Mouse (Mus musculus) telencephalon, adult 2 months (tissue): Measurements from ENCODE around the gene Trim47.
"Not testable (repeated sequence)": the region's sequence is repeated elsewhere in the genome, so short reads cannot be mapped to it uniquely, and the experiment has no call there.

Source experiments
- DNase-seq: peaks from one replicate; pipeline ENCODE4 v3.0.0-alpha.2; 2011; ENCODE audit warnings: low read depth, low spot score

Gene Trim47

GRCm38 (mm10) chr11:116107777-116108285, 19.2 kb downstream of the Trim47 start:
- DNase-seq = no peak

DNA sequence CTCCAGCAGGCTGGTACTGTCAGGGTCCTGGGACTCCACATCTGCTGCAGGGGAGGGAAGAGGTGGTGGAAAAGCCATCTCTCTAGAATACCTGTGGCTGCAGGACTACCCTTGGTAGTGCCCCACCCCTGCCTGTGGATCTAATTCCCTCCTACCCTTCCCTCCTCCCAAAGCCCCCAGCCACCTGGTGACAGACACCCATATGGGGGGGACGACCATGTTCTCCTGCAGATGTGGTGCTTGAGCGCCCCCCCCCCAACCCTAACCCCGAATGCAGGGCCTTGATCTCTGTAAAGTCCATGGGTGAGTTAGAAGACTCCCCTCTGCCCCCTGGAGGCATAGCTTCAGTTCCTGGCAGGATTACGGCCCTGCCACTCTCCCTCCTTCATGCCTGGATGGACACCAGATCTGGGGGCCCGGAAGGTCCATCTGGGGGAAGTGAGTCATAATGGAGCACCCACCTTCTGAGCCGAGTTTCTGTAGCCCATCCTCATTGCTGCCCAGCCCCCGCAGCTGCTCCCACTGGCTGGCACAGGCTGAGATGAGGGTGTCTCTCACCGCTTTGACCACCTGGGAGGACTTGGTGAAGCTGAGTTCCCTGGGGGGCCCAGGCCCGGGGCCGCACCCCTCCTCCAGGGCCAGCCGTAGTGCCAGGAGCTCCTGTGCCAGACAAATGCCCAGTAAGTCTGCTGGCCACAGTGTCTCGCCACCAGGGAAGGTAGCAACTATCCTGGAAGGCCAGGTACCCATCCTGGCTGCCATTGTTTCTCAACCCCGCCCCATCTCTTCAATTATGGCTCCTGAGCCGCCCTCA, 19.8 kb downstream of the Trim47 start:
- no peak for DNase-seq

DNA sequence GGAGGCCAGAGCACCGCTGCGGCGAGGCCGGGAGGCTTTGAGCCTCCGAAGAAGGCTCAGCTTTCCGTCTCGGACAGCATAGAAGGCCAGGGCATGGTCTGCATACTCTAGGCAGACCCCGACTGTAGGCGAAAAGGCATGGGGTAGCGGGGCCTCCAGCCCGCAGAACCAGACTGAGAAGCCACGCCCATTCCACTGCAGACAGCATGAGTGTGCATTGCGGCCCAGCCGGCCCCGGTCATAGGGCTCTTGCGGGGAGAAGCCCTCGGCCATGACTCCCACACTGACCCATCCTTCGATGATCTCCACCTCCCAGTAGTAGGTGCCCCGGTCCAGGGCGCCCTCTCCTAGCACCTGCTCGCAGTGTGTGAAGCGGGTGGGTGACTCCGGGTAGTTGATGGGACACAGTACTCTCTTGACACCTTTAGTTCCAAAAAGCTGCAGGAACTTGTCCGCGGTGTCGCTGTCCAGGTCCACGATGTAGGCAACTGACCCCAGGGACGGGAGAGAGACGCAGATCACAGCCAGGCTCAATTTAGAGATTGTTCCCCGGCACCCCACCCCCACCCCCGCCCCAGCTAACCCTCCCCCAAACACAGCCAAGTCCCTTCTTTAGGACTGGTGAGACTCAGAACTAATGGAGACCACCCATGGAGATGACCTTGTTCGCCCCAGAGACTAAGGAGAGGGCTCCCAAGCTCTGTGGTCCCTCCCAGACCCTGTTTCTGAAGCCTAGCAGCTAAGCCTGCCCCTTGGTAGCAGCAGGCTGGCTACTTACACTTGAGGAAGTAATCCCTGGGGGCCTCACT, 20.7 kb downstream of the Trim47 start:
- no peak for DNase-seq

- no peak for DNase-seq
Measured at GRCm38 (mm10) chr11:116105065-116105464, 21.9 kb downstream of the Trim47 start.

DNA sequence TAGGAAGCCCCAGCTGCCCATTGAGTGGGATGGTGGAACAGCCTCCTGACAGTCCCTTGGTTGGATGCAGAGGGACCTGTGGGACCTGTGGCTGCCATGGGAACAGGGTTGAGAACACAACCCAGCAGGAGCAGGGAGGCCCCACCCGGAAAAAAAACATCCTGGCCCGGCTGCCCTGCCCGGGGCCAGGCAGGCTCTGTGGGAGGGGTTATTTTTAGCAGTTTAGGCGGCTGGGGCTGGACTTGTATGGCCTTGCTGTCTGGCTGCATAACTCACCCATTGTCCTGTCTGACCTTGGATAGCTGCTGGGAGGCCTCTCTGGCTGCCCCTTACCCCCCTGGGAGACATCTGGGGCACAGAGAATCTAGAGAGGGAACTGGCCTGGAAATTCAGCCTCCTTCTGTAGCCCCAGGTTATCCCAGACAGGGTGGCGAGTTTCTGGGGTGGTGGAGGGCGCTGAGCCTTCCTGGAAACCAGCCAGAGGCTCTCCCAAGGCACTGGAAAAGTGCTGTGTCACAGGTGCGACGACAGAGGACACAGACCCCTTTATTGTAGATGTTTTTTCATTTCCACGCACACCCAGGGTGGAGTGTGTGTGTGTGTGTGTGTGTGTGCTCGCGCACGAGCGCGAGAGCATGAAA, 22.9 kb downstream of the Trim47 start:
- no peak for DNase-seq

- no peak for DNase-seq
Measured at GRCm38 (mm10) chr11:116103572-116103971, 23.4 kb downstream of the Trim47 start.

DNA sequence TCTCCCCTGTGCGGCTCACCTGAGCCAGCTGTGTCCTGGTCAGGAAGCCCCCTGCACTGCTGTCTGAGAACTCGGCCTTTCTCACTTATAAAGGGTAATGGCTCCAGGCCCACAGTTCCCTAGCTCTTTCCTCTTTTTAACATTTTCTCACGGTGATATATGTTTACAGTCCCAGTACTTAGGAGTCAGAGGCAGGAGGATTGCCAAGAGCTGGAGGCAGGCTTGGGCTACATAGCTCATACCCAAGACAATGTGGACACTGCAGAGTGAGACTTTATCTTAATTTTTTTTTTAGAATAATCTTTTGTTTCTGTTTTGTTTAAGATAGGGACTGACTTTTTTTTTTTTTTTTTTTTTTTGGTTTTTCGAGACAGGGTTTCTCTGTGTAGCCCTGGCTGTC, 24.5 kb downstream of the Trim47 start:
- no peak for DNase-seq

DNA sequence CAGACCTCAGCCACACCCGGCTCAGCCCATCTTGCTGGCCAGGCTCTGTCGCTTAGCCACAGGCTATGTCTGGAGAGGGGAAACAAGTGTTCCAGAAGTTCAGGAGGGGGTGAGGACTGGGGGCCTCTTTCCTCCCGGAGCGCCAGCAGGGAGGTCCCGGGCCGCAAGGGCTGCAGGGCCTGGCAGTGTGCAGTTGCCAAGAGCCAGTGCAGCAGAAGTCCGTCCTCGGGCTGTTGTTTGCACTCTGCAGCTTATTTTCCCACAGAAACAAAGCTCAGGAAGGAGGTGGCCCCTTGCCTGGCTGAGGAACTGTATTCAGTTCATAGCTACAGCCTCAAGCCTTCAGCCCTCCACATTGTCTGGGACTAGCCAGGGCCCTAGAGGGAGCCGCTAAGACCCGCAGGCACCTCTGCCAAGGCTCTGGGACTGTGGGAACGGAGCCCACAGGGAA, 25.1 kb downstream of the Trim47 start:
- DNase-seq = no peak

DNA sequence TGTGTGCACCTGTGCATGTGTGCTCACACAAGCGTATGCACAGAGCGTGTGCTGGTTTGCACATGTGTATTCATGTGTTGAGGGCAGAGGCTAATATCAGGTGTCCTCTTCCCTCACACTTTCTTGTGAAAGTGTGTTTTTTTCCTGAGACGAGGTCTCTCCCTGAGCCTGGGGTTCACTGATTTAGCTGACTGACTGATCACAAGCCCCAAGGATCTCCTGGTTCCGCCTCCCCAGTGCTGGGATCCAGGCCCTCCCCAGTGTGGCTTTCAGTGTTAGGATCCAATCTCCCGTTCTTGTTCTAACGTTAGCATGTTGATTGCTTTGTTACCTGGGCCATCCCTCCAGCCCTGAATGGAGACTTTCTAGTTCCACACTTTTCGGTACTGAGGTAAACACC, 26.2 kb downstream of the Trim47 start:
- no peak for DNase-seq

DNA sequence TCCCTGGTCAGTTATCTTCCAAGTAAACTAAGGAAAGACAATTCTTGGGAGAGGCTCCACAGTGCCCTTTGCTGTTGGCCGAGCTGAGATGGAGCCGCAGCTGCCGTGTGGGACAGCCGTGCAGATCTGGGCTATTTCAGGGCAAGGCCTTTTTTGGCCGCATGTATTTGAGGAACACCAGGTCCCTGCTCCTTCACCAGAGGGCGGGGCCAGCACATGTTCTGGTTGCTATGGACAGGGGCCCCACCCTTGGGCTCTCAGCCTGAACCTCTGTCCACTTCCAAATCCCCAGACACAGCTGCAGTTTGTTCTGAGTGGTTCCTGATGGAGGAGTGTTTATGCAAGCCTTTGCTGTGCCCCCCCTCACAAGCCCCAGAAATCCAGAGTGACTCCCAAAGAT, 26.6 kb downstream of the Trim47 start:
- no peak for DNase-seq

- DNase-seq = no peak
Measured at GRCm38 (mm10) chr11:116099462-116099861, 27.5 kb downstream of the Trim47 start.

DNA sequence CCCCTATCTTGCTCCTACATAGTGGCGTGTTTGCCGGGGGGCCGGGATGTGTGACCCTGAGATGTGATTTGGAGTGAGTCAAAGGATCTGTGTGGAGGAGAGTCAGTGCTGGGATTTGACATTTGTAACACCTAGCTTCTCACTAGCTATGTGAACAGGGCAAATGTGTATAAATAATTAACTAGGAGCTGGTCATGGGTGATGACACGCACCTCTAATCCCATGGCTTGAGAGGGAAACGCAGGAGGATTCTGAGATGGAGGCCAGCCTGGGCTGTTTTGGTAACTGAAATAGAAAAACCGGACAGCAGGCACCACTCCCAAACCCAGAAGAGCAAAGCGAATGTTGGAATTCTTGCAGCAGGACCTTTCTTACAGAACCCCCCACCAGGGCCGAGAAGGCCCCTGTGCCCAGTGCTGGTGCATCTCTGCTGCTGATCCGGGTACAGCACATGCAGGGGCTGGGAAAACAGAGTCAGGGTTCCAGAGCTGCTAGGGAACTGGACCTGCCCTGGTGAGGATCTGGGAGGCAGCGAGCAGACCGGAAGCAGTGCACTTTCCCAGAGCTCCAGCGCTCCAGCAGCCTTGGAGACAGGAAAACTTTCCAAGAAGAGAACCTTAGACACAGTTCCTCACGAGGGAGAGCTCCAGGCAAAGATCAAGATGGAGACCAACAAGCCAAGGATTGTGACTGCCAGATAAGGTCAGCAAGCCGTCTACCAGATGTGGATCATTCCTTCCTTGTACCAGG, 28.1 kb downstream of the Trim47 start:
- DNase-seq = no peak

- DNase-seq = no peak
Measured at GRCm38 (mm10) chr11:116096213-116097108, 30.5 kb downstream of the Trim47 start.

DNA sequence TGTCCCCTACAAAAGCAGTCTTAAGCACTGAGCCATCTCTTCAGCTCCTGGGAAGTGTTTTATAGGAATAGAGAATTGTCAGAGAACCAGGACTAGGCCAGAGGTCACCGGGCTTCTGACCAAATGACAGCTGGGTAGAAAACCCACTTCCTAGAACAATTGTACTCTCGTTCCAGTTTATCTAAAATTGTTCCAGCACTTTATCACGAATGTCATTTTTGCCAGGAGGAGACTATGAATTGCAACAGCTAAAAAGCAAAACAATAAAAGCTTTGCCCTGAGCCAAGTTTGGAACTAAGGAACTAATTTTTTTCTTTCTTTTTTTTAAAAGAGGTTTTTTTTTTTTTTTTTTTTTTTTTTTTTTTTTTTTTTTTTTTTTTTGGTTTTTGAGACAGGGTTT, 31.4 kb downstream of the Trim47 start:
- DNase-seq = no peak

DNA sequence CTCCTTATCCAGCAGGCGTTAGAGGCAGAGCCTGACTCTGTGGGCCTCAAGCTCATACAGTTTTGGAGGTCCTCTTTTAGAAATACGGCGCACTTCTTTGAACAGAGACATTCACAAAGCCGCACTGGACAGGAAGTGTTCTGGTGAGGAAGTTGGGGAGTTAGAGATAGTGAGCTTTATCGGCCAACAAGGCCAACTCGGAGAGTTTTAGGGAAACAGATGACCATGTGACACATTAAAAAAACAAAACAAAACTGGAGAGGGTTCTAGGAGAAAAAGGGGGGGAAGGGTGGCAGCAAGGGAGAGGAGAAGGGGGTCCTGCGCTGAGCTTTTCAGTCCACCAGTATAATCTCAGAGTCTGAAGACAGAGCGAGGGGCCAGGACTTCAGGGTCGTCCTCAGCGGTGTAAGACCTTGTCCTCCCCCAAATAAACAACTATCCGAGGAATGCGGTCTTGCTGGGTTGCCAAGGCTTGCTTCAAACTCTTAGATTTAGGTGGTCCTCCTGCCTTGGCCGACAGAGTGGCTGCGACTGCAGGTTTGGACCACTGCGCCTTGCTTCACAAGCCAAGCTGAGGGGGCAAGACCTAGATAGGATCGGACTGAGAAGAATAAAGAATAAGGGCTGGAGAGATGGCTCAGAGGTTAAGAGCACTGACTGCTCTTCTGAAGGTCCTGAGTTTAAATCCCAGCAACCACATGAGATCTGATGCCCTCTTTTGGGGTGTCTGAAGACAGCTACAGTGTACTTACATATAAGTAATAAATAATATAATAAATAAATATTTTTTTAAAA, 33.0 kb downstream of the Trim47 start:
- DNase-seq = no peak

- not testable (repeated sequence) for DNase-seq
Measured at GRCm38 (mm10) chr11:116092959-116093358, 34.1 kb downstream of the Trim47 start.

- no peak for DNase-seq
Measured at GRCm38 (mm10) chr11:116091591-116091990, 35.4 kb downstream of the Trim47 start.

GRCm38 (mm10) chr11:116089545-116089944, 37.5 kb downstream of the Trim47 start:
- DNase-seq = no peak

DNA sequence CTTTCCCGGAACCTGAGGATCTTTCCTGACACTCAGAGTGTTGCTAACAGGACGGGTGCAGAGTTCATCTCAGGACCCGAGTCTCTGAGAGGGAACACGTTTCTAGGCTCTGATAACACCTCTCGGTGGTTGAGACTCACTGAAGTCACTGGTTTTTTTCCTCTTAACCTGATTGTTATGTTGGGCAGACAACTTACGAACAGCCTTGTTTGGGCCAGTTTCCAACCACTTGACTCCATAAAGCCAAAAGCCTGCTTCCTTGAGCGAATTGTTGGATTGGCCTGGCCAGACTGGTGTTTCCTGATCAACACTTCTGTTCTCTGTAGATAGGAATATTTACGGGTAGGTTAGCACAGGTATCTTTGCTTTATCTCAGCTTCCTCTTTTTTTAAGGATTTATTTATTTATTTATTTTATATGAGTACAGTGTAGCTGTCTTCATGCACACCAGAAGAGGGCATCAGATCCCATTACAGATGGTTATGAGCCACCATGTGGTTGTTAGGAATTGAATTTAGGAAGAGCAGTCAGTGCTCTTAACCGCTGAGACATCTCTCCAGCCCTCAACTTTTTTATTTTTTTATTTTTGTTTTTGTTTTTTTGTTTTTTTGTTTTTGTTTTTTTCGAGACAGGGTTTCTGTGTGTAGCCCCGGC, 38.1 kb downstream of the Trim47 start:
- no peak for DNase-seq
